11 mouse cellular contexts compared by ENCODE assay signal in the genomic region with DNA sequence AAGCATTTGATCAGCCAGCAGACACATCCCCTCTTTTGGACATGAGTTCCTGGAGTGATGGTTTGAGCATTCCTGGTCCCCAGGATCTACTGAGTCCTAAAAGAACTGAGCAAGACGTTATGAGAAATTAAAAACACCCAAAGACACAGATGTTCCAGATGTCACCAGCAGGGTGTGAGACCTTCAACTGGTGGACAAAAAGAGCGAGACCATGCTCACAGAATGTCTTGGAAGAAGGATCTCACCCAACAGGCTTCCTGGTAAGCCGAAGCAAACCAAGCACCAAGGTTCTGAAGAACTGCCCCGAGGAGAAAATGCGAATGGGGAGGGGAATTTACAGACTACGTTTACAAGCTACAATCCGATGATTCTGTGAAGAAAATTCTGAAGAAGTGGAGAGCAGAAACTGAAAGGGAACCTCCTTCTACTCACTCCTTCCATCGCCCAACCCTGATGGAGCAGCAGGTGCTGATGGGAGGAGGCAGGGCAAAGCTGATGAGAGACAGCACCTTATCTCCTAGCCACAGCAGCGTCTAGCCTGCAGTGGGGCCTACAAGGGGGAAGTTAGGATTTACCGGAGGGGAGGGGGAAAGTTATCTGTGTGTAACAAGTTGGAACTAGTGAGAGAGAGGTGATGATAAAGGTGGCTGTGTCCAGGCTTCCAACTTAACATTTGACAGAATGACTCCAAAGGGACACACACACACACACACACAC. TPM values are rescaled to one million over a fixed set of nuclear protein-coding genes. Genes with fewer than 3 reads are reported as not detected.
DNase-seq lines count a peak whose midpoint lies in the region; ATAC-seq and TF ChIP-seq lines count a peak whose summit lies in the region.
"Had no signal": no experiment of that assay in that cellular context is flagged by ENCODE, and none has a peak within 500 bp of the region (broad histone marks: within the 10 kb centered on the region; RNA-seq: fewer than 3 reads in every experiment).

No protein-coding gene starts in this region.

- no peaks in the 10 kb centered on the region for H3K9me3 ChIP-seq in heart, embryonic 13.5 days
- no peaks in the 10 kb centered on the region for H3K9me3 ChIP-seq in liver, embryonic 15.5 days (replicated peaks)
- no peaks in the 10 kb centered on the region for H3K9me3 ChIP-seq in stomach, postnatal 0 days (ENCODE audit: control insufficient read depth, low read length)
- H3K9me3 ChIP-seq in forebrain, postnatal 0 days (ENCODE audit: low read length) = no peaks in the 10 kb centered on the region
- H3K9me3 ChIP-seq: embryonic facial prominence, embryonic 15.5 days had no signal

- peak; percentile 89 for ATAC-seq in heart, embryonic 13.5 days (ENCODE audit: extremely low read depth, insufficient number of reproducible peaks, low FRiP score, low TSS enrichment)
- ATAC-seq in liver, embryonic 15.5 days (ENCODE audit: insufficient read depth) = peak; percentile 98
- ATAC-seq in stomach, postnatal 0 days (ENCODE audit: low FRiP score, low TSS enrichment) = peak; percentile 52
- ATAC-seq in forebrain, postnatal 0 days = no peak

- peaks cover 18% of the 10 kb centered on the region for H3K4me1 ChIP-seq in heart, embryonic 13.5 days
- peaks cover 41% of the 10 kb centered on the region for H3K4me1 ChIP-seq in liver, embryonic 15.5 days (replicated peaks)
- H3K4me1 ChIP-seq in stomach, postnatal 0 days (replicated peaks; ENCODE audit: control insufficient read depth, insufficient read depth) = no peaks in the 10 kb centered on the region
- no peaks in the 10 kb centered on the region for H3K4me1 ChIP-seq in forebrain, postnatal 0 days (ENCODE audit: insufficient read depth)
- H3K4me1 ChIP-seq: embryonic facial prominence, embryonic 15.5 days had no signal

- intact Hi-C loops in heart, postnatal 36 days (cut with DNase I) = no loop called here

- H3K36me3 ChIP-seq in heart, embryonic 13.5 days = no peaks in the 10 kb centered on the region
- no peaks in the 10 kb centered on the region for H3K36me3 ChIP-seq in liver, embryonic 15.5 days (replicated peaks)
- no peaks in the 10 kb centered on the region for H3K36me3 ChIP-seq in stomach, postnatal 0 days (ENCODE audit: control insufficient read depth, insufficient read depth, low read length)
- no peaks in the 10 kb centered on the region for H3K36me3 ChIP-seq in forebrain, postnatal 0 days (ENCODE audit: insufficient read depth)
- H3K36me3 ChIP-seq: embryonic facial prominence, embryonic 15.5 days had no signal

- 0 out of 2 replicates have a peak overlapping the region, but pooled peaks have one; percentile 0 for H3K4me3 ChIP-seq in heart, embryonic 13.5 days
- peak overlapping the region; percentile 53 for H3K4me3 ChIP-seq in liver, embryonic 15.5 days (replicated peaks)
- H3K4me3 ChIP-seq in stomach, postnatal 0 days (ENCODE audit: low read depth, low read length) = no peak overlapping the region
- H3K4me3 ChIP-seq in forebrain, postnatal 0 days (ENCODE audit: low read depth, low read length) = no peak overlapping the region
- H3K4me3 ChIP-seq: embryonic facial prominence, embryonic 15.5 days had no signal

- no peak overlapping the region for H3K9ac ChIP-seq in heart, embryonic 13.5 days
- H3K9ac ChIP-seq in liver, embryonic 15.5 days = peak overlapping the region; percentile 55
- H3K9ac ChIP-seq in stomach, postnatal 0 days (ENCODE audit: low read length) = no peak overlapping the region
- H3K9ac ChIP-seq in forebrain, postnatal 0 days = no peak overlapping the region
- H3K9ac ChIP-seq: embryonic facial prominence, embryonic 15.5 days had no signal

- peak overlapping the region; percentile 73 for H3K27ac ChIP-seq in heart, embryonic 13.5 days (replicated peaks)
- peak overlapping the region; percentile 96 for H3K27ac ChIP-seq in liver, embryonic 15.5 days (replicated peaks)
- no peak overlapping the region for H3K27ac ChIP-seq in stomach, postnatal 0 days (replicated peaks)
- H3K27ac ChIP-seq in forebrain, postnatal 0 days (ENCODE audit: low read depth, low read length) = no peak overlapping the region
- H3K27ac ChIP-seq: embryonic facial prominence, embryonic 15.5 days had no signal

- TF ChIP-seq CTCF in stomach, postnatal 0 days (IDR thresholded peaks at IDR 0.05; ENCODE audit: low read depth) = no peak
- no peak for TF ChIP-seq CTCF in forebrain, postnatal 0 days (IDR thresholded peaks at IDR 0.05; ENCODE audit: low read depth)

- H3K27me3 ChIP-seq in heart, embryonic 13.5 days (replicated peaks) = no peaks in the 10 kb centered on the region
- peaks cover 10% of the 10 kb centered on the region; the same call in 1 of the 2 replicates for H3K27me3 ChIP-seq in liver, embryonic 15.5 days
- H3K27me3 ChIP-seq in stomach, postnatal 0 days (ENCODE audit: control insufficient read depth, insufficient read depth, low read length) = no peaks in the 10 kb centered on the region
- no peaks in the 10 kb centered on the region for H3K27me3 ChIP-seq in forebrain, postnatal 0 days (ENCODE audit: insufficient read depth, low read length)
- H3K27me3 ChIP-seq: embryonic facial prominence, embryonic 15.5 days had no signal

- 42% methylated on average over 10 of the region's 10 CpGs for WGBS in heart, embryonic 13.5 days
- 14% methylated on average over 10 of the region's 10 CpGs for WGBS in liver, embryonic 15.5 days (ENCODE audit: insufficient replicate concordance)
- 58% methylated on average over 10 of the region's 10 CpGs for WGBS in stomach, postnatal 0 days
- WGBS in forebrain, postnatal 0 days = 84% methylated on average over 10 of the region's 10 CpGs

- DNase-seq in heart, postnatal 36 days = no peak
- DNase-seq in embryo, embryonic 11 days = peak; percentile 7
- DNase-seq in stomach, postnatal 0 days (ENCODE audit: low spot score) = peak; percentile 26
- no peak for DNase-seq in forebrain, postnatal 0 days
- DNase-seq in adrenal gland, postnatal 10 days = no peak
- no peak for DNase-seq in right cerebral cortex, adult 18-20 months

- no peak for TF ChIP-seq EP300 in stomach, postnatal 0 days (optimal IDR thresholded peaks at IDR 0.05)

- H3K4me2 ChIP-seq in heart, embryonic 13.5 days = peak overlapping the region; percentile 39
- peak overlapping the region; percentile 72 for H3K4me2 ChIP-seq in liver, embryonic 15.5 days
- H3K4me2 ChIP-seq in stomach, postnatal 0 days (replicated peaks; ENCODE audit: low read depth) = no peak overlapping the region
- H3K4me2 ChIP-seq in forebrain, postnatal 0 days (ENCODE audit: low read depth) = no peak overlapping the region
- H3K4me2 ChIP-seq: embryonic facial prominence, embryonic 15.5 days had no signal

RNA-seq across cellular contexts. Expression of a gene that starts 19.4 kb away (rescaled TPM):
- not detected in 2 replicates for polyA plus RNA-seq in heart, embryonic 13.5 days (2015; fragmentation: Nextera tagmentation; extraction: Ambion mirVana)
- total RNA-seq in heart, postnatal 36 days (2021) = not detected
- 0.03 and 0.07 TPM in 2 replicates for polyA plus RNA-seq in liver, embryonic 15.5 days (2015; fragmentation: Nextera tagmentation; extraction: Ambion mirVana)
- polyA plus RNA-seq in stomach, postnatal 0 days (2015; fragmentation: Nextera tagmentation; extraction: Ambion mirVana) = not detected in 2 replicates
- total RNA-seq in forebrain, postnatal 0 days (2014; rRNA removed) = 0.33 and 0.38 TPM in 2 replicates
- polyA plus RNA-seq in forebrain, postnatal 0 days (2015; fragmentation: Nextera tagmentation; extraction: Ambion mirVana) = 0.04 and 0.11 TPM in 2 replicates
- under 1 TPM in 1 of 2 experiments, not detected in 1; 0.12 TPM for total RNA-seq in adrenal gland, postnatal 10 days (2021)
- total RNA-seq: layer of hippocampus, postnatal 25 days; neutrophil, adult 5-6 weeks had no signal
- polyA plus RNA-seq: embryonic facial prominence, embryonic 15.5 days had no signal

RNA-seq across cellular contexts. Expression of a gene that starts 27.2 kb away (rescaled TPM):
- 54.3 and 60.4 TPM in 2 replicates for polyA plus RNA-seq in heart, embryonic 13.5 days (2015; fragmentation: Nextera tagmentation; extraction: Ambion mirVana)
- 10 to 100 TPM; 41.4 to 43.2 TPM for total RNA-seq in heart, postnatal 36 days (2021)
- polyA plus RNA-seq in liver, embryonic 15.5 days (2015; fragmentation: Nextera tagmentation; extraction: Ambion mirVana) = 34.4 and 50.2 TPM in 2 replicates
- polyA plus RNA-seq in stomach, postnatal 0 days (2015; fragmentation: Nextera tagmentation; extraction: Ambion mirVana) = 106 and 118 TPM in 2 replicates
- 66.7 and 72.1 TPM in 2 replicates for total RNA-seq in forebrain, postnatal 0 days (2014; rRNA removed)
- polyA plus RNA-seq in forebrain, postnatal 0 days (2015; fragmentation: Nextera tagmentation; extraction: Ambion mirVana) = 88.5 and 92.8 TPM in 2 replicates
- total RNA-seq in adrenal gland, postnatal 10 days (2021) = 10 to 100 TPM; 66.5 to 74.7 TPM

Comparison
In these comparisons a context has a peak if more than half of its experiments do, and no peak if none do; other contexts are left out.
1. H3K27ac ChIP-seq: peak in heart, embryonic 13.5 days (single experiment) and liver, embryonic 15.5 days (single experiment); none in stomach, postnatal 0 days (single experiment) and forebrain, postnatal 0 days (single experiment).
2. H3K4me2 ChIP-seq: peak in heart, embryonic 13.5 days (single experiment) and liver, embryonic 15.5 days (single experiment); none in stomach, postnatal 0 days (single experiment) and forebrain, postnatal 0 days (single experiment).
3. H3K4me3 ChIP-seq: peak in heart, embryonic 13.5 days (single experiment) and liver, embryonic 15.5 days (single experiment); none in stomach, postnatal 0 days (single experiment) and forebrain, postnatal 0 days (single experiment).
4. DNase-seq: peak in embryo, embryonic 11 days (single experiment) and stomach, postnatal 0 days (single experiment); none in heart, postnatal 36 days (0 of 2), forebrain, postnatal 0 days (single experiment), adrenal gland, postnatal 10 days (single experiment) and right cerebral cortex, adult 18-20 months (single experiment).